Mouse (Mus musculus): ENCODE measurements around the gene Rbfox3.

Gene Rbfox3

DNA sequence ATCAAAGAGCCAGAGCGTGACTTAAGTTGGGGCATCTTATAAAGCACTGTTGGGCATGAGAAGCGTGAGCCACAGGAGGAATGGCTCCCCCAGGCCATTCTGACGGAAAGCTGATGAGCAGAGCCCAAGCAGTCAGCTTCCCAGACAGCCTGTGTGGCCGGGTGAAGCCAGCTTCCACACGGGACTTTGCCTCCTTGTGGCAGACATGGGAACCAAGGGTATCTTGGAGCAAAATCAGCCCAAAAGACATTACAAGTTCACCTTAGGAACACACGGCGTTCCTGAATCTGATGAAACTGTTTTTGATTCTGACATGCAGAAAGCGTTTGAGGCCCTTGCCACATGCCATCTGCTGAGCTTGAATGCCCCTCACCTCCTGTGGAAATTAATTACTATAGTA, 303.5 kb downstream of the Rbfox3 start:
- DNase-seq (ENCODE audit: low read depth, low spot score): no peak

DNA sequence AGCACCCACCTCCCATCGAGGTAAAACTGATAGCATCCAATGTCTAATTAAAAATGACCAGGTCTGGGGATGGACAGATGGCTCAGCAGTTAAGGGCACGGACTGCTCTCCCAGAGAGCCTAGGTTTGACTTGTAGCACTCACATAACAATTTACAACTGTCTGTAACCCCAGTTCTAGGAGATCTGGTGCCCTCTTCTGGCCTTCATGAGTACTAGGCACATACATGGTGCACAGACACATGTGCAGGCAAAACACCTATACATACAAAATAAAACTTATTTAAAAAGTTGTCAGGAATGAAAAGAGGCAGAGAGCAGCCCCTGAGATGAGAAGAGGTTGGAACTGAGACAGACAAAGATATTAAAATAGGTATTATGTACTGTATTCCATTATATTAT, 305.8 kb downstream of the Rbfox3 start:
- no peak for DNase-seq (ENCODE audit: low read depth, low spot score)

DNA sequence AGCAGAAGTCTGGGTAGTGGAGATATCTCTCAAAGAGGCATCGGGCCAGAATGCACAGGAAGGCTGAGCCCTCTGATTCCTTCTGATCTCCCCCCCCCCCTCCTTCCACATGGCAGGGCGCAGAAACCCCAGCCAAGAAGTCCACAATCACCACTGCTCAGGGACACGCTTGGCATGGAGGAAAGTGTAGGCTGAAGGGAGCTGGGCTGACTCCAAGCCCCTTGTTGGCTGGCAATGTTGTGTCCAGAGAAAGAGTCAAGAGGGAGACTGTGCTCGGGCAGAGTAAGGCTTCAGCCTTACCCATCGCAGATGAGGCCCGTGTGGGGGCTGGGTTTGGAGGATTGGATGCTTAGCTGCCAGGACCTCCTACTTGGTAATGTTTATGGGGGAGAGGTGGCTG, 307.2 kb downstream of the Rbfox3 start:
- DNase-seq (ENCODE audit: low read depth, low spot score): peak; percentile 86

DNA sequence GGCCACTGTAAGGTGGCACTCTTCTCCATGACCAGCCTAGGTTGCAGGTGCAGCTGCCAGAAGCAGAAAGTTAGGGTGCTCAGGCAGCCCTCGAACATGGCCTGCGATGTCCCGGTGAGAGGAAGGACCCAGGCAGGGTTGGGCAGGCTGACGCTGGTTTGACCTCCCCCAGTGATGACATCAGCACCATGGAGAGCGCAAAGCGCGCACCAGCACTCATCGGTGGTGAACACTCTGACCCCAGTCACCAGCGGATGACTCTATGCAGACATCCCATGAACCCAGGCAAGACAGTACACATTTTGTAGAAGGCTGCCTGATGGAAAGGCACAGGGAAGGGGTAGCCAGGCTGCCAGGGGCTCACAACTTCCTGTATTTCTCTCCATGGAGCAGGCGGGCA, 308.3 kb downstream of the Rbfox3 start:
- no peak for DNase-seq (ENCODE audit: low read depth, low spot score)

DNA sequence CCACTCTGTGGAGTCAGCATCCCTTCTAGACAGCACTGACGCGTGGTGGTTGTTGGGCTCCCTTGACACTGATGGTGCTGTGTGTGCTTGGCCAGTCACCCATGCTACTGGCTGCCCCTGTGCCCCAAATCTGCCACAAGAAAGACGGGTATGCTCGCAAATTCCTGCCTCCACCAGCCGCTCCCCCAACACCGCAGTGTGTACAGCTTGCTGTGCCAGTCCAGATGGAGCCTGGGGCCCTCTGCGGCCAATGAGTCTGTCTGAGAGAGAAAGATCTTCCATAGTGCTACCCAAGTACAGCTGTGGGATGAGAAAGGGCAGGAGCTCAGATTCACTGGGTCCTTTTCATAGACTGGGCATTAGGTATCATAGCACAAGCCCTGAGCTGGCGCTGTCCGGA, 309.9 kb downstream of the Rbfox3 start:
- no peak for DNase-seq (ENCODE audit: low read depth, low spot score)

DNA sequence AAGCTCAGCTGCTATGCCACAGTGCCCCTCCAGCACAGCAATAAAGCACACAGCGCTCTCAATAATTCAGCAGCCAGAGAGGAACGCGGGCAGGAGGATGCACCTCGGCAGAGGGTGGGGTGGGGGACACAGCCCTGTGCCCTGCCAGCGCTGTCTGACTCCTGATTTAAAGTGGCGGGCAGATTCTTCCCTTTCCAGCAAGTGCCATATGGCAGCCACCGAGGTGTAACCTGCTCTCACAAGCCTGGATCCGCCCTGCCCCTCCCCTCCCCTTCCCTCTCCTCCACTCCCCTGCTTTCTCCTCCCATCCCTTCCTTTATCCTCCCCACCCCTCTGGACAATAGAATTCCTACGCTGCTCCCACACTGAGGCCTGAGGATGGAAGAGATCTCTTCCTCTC, 311.2 kb downstream of the Rbfox3 start:
- DNase-seq (ENCODE audit: low read depth, low spot score): peak; percentile 93

DNA sequence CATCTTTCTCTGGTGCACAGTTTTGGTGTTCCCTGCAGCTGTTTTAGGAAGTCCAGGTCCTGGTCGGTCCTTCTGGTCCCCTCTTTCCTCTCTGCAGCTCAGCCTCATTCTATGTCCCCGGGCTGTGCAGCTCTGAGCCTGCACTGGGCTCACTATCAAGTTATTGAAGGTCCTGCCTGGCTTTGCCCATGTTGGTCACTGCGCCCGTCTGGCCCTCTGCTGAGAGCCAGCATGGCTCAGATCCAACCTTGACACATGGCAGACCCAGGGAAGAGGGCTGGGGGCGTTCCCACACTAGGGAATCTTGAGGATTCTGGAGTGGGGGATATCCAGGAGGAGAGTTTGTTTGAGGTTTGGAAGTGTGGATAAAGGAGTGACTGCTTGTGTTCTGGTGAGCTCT, 312.7 kb downstream of the Rbfox3 start:
- peak; percentile 79 for DNase-seq (ENCODE audit: low read depth, low spot score)

DNA sequence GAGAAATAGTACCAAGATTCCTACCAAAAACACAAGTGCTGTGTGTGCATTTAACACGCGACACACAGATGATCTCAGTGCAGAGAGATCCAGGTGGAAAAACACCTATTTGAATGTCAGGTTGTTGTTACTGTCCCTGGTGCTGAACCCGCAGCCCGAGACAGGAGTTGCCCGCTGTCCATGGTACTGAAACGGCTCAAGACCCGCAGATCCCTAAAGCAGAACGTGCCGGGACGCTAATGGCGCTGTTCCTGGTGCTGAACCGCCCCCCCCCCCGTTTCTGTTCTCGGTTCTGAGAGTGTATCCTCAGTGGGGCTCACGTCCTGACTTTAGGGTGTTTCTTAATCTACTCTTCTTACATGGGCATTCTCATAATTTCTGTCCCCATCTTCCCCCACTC, 326.6 kb downstream of the Rbfox3 start:
- DNase-seq (ENCODE audit: low read depth, low spot score): peak; percentile 37

DNA sequence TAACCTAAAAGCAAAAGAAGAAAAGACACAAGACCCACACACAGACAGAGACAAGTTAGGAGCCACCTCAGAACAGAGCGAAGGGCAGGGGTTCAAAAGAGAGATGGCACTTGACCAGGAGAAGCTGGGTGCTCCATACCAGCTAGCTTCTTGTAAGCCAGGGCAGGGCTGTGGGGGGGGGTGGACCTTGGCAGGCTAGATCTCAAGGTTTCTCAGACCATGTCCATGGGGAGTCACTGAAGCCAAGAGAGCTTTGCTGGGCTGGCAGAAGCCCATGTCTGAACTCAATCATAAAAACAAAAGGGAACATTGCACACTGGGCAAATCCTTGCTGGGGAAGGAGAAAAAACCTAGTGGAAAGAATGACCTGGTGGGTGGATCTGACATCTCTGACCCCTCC, 327.4 kb downstream of the Rbfox3 start:
- DNase-seq (ENCODE audit: low read depth, low spot score): peak; percentile 62

DNA sequence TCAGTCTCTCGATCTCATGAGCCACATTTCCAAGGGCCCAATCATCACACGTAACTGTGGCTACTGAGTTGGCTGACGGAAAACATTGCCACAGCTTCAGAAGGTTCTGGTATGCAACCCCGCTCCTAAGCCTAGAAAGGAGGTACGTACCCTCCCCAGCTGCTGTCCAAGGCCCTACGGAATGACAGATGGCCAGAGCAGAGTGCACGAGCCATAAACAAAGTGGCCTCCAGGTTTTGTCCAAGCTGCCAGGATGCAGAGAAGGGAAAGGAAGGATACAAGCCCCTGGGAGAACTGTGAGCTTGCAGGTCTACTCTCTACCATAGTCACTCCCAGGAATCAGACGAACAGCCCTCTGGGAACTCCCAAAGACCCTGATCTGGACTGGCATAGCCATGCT, 327.8 kb downstream of the Rbfox3 start:
- peak; percentile 60 for DNase-seq (ENCODE audit: low read depth, low spot score)

DNA sequence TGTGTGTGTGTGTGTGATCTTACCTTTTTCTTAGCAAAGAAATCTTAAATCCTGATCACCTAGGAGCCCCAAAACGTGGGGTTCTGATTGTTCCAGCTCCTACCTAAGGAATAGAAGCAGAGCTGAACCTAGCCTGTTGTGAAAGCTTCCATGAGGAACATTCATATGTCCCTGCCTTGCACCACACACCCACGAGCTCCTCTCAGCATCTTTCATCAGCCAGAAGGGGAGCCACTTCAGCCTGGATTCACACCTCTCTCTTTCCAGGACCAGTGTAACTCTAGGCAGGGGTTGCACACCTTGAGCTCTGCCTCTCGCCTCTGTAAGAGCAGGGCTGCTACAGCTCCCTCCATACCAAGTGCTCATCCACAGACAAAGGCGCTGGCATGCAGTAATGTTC, 330.4 kb downstream of the Rbfox3 start:
- peak; percentile 72 for DNase-seq (ENCODE audit: low read depth, low spot score)

DNA sequence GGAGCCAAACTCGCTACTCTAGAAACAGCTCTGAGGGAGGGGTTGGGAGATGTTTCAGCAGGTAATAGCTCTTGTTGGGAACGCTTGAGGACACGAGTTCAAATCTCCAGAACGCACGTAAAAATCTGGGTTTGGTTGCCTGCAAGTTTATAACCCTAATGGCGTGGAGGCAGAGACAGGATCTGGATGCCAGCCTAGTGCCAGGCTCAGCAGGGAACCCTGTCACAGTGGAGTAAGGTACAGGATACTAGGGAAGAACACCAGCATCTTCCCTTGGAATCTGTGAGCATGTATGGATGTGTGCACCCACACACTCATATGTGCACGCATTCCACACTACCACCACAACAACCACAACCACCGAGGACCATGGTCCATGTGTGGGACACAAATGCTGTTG, 331.8 kb downstream of the Rbfox3 start:
- DNase-seq (ENCODE audit: low read depth, low spot score): no peak

DNA sequence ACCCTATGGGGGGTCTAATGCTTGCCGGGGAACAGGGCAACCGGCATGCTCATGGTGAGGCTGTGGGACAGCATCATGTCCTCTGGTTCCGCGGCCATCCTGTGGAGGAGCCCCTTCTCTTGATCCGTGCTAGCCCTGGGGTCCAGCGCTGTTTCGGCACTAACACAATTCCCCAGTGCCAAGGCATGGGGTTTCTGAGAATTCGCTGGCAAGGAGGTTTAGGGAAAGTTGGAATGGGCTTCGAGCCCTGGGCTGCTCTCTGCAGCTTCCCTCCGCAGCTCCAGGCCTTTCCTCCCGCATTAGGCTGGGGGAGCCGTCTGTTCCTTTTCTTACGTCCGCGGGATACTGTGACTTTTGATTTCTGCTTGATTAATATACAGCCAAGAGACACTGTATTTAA, 334.1 kb downstream of the Rbfox3 start:
- DNase-seq (ENCODE audit: low read depth, low spot score): peak; percentile 31

DNA sequence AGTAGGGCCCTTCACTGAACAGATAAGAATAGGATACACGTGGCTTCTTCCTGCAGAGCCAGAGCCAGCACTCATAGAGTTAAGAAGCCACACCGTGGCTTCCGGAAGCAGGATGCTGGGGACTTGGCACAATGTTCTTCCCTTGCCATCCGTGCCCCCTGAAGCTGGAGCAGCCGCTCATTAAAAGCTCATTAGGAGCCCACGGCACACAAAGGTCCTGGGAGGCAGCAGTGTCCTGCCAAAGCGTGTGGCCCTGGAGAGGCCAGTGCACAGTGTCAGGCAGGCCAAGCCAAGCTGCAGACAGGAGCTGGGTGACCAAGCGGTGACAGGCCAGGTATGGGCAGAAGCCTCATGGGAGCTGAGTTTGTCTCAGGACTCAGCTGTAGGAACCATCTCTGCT, 334.8 kb downstream of the Rbfox3 start:
- peak; percentile 48 for DNase-seq (ENCODE audit: low read depth, low spot score)

DNA sequence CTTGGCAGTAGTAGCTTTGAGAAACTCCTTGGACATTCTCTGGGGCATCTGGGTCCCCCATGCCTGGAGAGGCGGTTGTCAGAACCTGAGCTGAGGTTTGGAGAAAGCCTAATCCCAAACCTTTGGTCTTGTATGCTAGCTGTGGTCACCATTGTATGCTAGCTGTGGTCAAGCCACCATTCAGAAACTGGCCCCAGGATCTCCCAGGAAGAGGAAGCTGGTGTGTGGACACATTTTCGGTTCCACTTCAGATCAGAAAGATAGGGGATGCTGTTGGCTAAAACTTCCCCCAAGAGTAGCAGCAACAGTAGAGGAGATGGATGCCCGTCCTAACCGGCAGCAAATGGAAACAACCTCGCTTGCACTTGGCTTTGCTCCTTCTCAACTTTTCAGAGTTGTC, 337.0 kb downstream of the Rbfox3 start:
- DNase-seq (ENCODE audit: low read depth, low spot score): no peak

DNA sequence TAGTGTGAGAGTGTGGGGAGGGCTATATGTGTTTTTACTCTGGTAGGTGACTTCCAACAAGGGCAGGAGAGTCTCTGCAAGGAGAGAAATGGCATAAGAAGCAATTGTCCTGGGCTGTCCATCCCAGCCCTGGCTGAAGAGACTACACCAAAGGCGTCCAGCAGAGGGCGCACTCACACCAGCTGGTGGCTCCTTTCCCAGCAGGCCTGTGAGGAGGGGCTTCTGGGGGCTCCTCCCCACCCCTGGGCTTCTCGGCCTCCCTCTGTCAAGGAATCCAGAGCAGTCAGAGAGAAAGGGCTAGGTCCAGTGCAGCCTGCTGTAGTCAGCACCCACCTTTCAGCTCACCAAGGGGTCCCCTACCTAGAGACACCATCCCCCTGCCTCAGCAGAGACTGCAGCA, 337.8 kb downstream of the Rbfox3 start:
- peak; percentile 60 for DNase-seq (ENCODE audit: low read depth, low spot score)

DNA sequence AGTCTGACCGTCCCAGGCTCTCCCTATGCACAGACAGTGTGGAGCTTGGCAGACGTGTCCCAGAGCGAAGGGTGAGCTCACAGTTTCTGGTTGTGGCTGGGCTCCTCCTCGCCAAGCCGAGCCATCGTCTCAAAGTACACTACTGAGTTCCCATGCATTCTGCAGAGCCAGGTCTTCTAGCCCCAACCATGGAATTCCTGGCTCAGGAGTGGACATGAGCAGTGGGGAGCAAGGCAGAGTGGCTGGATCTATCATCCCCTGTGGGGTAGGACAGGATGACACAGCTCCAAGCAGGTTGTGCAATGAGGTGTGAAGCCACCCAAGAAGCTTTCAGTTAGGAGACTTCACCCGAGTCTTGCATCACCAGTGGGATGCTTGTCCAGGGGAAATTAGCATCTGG, 338.4 kb downstream of the Rbfox3 start:
- DNase-seq (ENCODE audit: low read depth, low spot score): peak; percentile 28

DNA sequence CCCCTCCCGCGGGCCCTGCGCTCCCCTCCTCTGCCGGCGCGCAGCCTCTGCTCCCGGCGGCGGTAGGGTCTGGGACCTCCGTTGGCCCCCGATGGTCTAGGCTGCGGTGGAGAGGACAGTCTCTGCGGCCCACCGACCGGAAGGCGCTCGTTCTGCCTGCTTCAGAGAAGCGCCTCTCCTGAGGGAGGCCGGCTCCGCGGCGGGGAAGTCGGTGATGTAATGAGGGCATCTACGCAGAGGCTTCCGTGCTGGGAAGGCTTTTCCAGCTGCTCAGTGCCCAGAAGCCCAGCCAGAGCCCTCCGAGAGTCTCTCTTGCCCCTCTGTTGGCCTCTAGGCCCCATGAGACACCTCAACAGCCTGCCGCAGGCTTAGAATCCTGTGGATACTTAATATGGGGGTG, 341.2 kb downstream of the Rbfox3 start:
- DNase-seq (ENCODE audit: low read depth, low spot score): peak; percentile 54

DNA sequence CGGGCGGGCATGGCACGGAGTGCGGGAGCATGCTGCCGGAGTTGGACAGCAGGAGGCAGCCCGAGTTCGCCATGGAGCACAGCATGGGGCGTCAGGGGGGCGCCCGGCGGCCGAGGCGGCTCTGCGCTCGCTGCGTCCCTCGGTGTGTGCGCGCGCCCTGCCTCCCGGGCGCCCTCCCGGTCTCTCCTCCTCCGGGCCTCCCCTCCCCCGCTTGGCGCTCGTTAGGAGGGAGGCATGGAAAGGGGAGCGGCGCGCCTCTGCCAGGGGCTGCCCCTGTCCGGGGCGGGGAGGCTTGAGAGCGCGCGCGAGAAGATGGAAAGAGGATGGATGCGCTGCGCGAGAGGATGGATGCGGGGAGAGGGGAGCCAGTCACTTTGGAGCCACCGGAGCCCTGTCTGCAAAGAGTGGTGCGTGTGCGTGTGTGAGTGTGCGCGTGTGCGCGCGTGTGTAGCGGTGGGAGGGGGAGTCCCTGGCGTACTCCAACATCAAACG, 341.8 kb downstream of the Rbfox3 start:
- DNase-seq (ENCODE audit: low read depth, low spot score): peak; percentile 69

DNA sequence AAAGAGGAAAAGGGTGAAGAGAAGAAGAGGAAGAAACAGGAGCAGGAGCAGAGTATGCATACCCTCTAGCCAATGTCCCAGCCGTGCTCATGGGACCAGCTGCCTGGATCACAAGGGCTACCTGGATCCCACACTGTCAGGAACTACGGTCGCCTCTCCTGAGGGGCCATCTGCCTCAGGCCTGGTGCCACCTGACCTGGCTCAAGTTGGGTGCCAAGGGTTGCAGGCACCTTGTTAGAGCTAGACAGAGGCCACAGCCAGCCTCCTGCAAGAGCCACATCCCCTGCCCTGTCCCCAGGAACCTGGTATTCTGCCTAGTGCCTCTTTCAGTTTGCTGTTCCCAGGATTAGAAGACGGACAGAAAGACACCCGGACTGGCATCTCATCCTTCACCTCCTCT, 347.5 kb downstream of the Rbfox3 start:
- DNase-seq (ENCODE audit: low read depth, low spot score): peak; percentile 71

DNA sequence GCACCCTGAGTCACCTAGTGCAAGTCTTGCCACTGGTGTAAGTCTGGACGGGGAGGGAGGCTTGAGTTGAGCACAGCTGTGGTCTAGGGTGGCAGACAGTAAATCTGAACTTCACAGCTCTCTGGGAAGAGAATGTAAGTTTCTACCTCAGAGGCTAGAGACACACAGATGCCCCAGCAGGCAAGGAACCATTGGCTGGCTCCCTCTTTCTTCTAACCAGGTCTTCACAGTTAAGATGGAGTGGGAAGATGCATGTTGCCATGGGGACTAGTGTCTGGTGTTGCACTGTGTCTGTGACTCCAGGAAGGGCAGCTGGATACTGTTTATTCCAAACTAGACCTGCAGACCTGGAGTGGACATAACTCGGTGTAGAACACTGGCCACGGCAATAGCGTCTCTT, 348.6 kb downstream of the Rbfox3 start:
- peak; percentile 53 for DNase-seq (ENCODE audit: low read depth, low spot score)

DNA sequence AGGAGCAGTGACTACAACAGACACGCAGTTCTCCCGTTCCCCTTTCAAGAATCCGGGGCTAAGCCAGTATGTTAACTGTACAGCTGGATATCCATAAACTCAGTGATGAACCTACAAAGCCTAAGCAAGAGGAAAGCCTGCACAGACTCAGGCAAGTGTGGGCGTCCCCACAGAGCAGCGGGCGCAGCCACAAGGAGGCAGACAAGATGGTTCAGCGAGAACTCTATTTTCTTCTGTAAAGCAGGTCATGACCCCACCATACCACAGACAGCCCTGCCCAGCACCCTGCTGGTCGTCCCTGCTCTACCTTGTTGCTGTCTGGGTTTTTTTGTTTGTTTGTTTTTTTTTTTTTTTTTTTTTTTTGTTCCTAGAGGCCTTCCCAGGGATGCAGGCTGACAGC, 353.2 kb downstream of the Rbfox3 start:
- DNase-seq (ENCODE audit: low read depth, low spot score): peak; percentile 74

DNA sequence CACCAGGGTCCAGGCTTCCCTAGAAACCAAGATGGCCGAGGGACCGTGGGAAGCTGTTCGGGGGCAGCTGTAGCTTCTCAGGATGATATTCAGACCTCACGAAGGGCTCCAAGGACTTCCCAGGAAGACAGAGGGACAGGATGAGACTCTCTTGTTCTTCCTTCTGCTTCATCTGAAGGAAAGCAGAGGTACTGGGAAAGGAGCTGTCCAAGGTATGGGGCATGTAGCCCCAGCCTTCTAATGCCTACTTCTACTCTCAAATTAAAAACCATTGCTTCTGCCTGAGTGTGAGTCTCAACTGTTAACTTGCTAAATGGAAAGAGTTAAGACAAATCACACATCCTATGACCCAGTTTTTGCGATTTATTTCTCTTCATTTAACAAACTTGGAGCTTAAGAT, 355.8 kb downstream of the Rbfox3 start:
- no peak for DNase-seq (ENCODE audit: low read depth, low spot score)

DNA sequence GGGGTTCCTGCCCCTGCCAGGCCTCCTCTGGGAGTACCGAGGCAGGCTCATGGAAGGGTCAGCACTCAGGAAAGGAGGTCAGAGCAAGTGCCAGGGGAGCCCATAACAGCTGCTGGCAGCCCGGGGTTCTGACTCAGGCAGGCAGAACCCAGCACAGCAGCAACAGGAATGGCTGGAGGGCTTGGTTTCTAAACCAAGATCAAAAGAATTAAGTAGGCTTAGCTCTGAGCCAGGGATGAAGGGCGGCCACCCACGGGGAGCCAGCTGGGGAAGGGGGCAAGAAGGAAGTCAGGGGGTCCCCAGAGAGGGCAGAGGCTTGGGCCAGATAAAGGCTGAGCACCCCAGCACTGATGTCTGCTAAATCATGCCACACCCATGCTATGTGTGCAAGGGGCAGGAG, 356.9 kb downstream of the Rbfox3 start:
- no peak for DNase-seq (ENCODE audit: low read depth, low spot score)

DNA sequence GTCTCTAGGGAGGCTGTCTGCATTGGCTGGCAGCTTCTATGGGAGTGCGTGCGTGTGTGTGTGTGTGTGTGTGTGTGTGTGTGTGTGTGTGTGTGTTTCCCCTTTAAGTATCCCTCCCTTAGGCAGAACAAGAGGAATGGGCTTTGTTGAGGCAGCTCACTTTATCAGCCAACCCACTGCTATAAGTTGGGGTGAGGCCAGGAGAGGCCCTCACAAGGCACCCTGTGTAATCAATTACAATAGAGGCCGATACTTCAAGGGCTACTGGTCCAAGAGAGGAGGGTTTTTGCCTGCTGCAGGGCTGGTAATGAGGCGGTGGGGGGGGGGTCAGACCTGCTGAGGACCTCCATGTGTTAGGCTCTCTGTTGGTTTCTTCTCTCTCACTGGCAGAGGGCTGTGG, 357.5 kb downstream of the Rbfox3 start:
- DNase-seq (ENCODE audit: low read depth, low spot score): no peak
